Mouse (Mus musculus) left cerebral cortex, postnatal 25 days (tissue): Measurements from ENCODE around the gene Mapk3. TPM values are rescaled to one million over a fixed set of nuclear protein-coding genes. Genes with fewer than 3 reads are reported as not detected.
A peak's percentile ranks its signal among the peaks of the same experiment; 100 is the strongest.
"Not testable (repeated sequence)": the region's sequence is repeated elsewhere in the genome, so short reads cannot be mapped to it uniquely, and the experiment has no call there.

Experiments
- DNase-seq, 2 experiments: peaks; one replicate each; pipeline ENCODE4 v3.0.0; 2022; ENCODE audit warnings: low spot score in 2 of 2, mixed read lengths in 1 of 2
- intact Hi-C: fragments of 180-260 bp; cut with DNase I; formaldehyde crosslinking; loops from one replicate; pipeline ENCODE4 v1.15.1; 2025
- total RNA-seq, 2 experiments: library from RNA; stranded (reverse); gene quantifications; 2 replicates each; pipeline ENCODE4 v1.2.3; 2021

Gene Mapk3
- total RNA-seq, 2 experiments from 2014 or later = 148 to 165 TPM

DNA sequence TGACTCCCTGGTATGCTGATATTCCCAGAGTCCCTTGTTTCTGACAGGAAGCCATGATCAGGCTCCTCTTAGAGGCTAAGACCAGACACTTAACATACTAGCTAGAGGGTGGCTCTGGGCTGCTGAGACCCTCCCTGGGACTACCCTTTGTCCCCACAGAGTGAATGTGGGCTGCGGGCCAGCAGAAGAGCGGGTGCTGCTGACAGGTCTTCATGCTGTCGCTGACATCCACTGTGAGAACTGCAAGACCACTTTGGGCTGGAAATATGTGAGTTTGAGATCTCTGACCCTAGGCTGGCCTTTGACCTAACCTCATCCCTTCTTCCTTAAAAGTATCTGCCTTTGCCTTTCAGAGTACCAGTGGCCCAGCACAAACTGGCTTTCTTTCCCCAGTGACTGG is 18.7 kb downstream of the Mapk3 start:
- DNase-seq = no peak
- intact Hi-C loops = loop anchor here (5.0 to 10.0 kb wide), 2 partner anchors 76 to 213 kb away; partner anchors contain the start of gene Eif3c

DNA sequence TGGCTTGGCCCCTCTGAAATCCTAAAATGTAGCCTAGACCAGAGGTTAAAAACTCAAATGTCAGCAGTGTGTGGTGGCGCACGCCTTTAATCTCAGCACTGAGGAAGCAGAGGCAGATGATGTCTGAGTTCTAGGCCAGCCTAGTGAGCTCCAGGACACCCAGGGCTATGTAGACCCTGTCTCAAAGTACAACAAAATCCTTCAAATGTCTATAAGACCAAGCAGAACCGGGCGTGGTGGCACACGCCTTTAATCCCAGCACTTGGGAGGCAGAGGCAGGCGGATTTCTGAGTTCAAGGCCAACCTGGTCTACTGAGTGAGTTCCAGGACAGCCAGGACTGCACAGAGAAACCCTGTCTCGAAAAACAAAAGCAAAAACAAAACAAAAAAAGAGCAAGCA is 19.7 kb downstream of the Mapk3 start:
- intact Hi-C loops = loop anchor here (5.0 to 10.0 kb wide), 2 partner anchors 77 to 214 kb away; partner anchors contain the start of gene Eif3c
- DNase-seq = not testable (repeated sequence)

DNA sequence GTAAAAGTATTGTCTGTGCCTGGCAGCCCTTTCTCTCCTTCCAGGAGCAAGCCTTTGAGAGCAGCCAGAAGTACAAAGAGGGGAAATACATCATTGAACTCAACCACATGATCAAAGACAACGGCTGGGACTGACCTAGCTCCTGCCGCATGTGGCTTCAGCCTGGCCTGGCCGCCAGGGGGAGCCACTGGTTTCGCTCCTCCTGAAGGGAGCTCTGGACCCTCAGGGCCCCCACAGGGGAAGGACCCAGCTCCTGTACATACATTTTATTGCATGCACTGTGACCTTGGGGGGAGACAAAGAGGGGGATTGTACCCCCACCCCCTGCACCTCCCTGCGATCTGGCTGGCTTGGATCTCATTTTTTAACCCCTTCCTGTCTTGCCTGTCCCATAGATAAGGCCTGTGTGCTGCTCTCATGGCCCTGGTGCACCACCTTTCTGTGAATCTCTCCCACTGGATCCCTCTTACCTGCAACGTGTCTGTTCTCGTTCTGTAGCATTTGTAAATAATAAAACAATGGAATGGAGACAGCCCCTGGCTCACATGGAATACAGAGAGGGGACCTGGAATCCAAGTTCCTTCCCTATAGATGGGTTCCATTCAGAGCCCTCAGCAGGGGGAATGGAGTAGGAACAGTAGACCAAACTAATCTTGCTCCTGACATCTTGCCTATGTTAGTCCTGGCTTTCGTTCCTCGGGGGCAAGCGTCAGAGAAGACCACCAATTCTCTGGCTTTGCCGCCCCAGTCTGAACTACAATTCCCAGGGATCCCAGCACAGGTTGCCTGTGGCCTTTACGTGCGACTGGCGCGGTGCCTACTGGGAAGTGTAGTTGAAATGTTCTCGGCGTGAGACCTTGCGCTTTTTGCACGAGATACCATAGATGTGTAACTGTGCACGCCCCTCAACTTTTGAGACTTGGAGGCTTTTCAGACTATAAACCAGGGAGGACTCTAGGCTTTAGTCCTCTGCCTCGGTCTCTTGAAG is 20.9 kb downstream of the Mapk3 start:
- intact Hi-C loops = loop anchor here (5.0 to 10.0 kb wide), 2 partner anchors 78 to 215 kb away; partner anchors contain the start of gene Eif3c
- DNase-seq = peak; percentile 86 to 90

GRCm38 (mm10) chr7:126780971-126781635 is 21.7 kb downstream of the Mapk3 start, which contains the start of gene Tbx6:
Gene Tbx6, plus strand, starts transcription at chr7:126781483.
- intact Hi-C loops = no loop called here
- no peak for DNase-seq

- intact Hi-C loops = no loop called here
- DNase-seq = no peak
These were observed 22.4 kb downstream of the Mapk3 start for GRCm38 (mm10) chr7:126781661-126782370.

DNA sequence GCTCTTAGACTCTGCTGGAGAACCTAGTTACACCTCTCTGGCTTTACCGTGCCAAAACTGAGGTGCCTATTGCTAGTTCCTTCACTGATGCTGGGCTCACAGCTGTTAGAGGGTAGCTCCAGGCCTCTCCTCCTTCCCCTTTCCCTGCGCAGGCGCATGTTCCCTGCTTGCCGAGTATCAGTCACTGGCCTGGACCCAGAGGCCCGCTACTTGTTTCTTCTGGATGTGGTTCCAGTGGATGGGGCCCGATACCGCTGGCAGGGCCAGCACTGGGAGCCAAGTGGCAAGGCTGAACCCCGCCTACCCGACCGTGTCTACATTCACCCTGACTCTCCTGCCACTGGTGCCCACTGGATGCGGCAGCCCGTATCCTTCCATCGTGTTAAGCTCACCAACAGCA is 23.3 kb downstream of the Mapk3 start:
- intact Hi-C loops = no loop called here
- no peak for DNase-seq

DNA sequence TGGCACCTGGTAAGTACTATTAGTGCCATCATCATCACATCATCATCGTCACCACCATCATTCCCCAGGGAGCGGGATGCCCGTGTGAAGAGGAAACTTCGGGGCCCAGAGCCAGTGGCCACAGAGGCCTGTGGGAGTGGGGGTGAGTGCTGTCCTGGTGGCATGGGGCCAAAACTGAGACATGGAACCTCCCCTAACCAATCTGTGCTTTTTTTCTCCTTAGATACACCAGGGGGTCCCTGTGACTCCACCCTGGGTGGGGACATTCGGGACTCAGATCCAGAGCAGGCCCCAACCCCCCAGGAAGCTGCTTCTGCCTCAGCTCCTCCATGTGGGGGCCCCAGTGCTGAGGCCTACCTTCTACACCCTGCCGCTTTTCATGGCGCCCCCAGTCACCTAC is 25.1 kb downstream of the Mapk3 start:
- no peak for DNase-seq
- intact Hi-C loops = no loop called here

DNA sequence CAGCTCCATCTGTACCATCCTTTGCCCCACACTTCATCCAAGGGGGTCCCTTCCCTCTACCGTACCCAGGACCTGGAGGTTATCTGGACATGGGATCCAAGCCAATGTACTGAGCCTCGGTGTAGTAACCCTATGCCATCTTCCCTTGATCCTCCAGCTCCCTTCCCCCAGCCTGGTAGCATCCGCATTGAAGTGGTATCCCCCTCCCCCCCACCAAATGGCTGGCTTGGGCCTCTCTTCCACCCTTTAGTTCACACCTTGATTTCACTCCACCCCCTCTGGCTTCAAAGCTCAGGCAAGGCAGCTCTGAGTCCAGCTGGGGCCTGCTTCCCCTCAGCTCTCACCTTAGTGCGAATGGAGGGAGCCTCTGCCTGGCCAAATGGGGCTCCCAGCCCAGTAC is 25.7 kb downstream of the Mapk3 start:
- intact Hi-C loops = no loop called here
- DNase-seq = no peak

GRCm38 (mm10) chr7:126786142-126786541 is 26.7 kb downstream of the Mapk3 start:
- no peak for DNase-seq
- intact Hi-C loops = no loop called here

DNA sequence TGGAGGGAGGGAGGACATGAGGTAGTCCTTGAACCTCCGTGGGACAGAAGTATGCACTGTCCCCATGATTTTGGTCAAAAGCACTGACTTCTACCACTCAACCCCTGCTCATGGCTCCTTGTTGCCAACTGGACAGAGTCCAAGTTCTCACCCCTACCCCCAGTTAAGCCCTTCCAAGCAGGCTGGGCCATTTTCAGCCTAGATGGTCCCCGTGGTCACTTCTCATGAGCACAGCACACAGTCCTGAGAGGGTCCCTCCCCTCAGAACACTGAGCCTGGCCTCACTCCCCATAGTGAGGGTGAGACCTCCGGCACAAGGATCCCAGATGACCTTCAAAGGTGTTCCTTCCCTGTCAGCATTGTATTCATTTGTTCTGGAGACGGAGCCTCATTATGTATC is 29.7 kb downstream of the Mapk3 start:
- DNase-seq = no peak
- intact Hi-C loops = no loop called here

DNA sequence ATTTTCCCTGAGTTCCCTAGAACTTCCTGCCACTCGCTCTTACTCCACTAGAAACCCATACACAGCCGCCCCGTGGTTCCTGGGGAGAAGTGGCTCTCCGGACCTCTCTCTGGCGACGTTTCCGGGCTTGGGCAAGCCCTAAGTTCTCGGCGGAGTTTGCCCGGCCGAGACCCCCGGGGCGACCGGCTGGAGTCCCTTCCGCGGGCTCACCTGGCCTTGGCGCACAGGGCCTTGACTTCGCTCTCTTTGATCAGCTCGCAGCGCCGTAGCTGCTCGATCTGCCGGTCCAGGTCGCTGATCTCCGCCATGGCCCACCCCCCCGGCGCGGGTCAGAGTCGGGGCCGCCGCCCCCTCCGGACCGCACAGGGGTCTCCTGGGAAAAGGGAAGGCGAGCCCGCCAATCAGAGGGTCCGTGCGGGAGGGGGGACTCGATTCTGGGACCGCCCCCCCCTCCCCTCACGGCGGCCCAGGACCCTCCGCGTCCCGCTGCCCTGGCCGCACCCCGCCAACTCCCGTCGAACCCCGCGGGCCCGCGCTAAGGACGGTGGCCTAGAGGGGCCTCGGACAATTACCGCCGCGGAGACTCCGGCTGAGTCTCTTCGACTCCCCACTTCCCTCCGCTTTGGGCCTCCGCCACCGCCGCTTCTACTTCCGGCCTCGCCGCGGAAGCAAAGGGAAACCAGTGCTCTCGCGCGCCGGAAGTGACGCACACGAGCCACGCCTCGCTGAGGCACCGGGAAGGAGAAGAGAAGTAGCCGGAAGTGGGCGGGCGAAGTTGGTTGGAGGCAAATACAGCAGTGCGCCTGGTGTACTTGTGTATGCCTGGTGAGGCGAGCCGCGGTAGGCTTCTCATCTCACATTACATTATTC is 32.7 kb downstream of the Mapk3 start, which contains the start of gene Ppp4c:
Gene Ppp4c (minus strand): TSS at position 646 of the 870 bp plus-strand sequence.
- peak; percentile 97 to 98 for DNase-seq
- intact Hi-C loops = no loop called here

DNA sequence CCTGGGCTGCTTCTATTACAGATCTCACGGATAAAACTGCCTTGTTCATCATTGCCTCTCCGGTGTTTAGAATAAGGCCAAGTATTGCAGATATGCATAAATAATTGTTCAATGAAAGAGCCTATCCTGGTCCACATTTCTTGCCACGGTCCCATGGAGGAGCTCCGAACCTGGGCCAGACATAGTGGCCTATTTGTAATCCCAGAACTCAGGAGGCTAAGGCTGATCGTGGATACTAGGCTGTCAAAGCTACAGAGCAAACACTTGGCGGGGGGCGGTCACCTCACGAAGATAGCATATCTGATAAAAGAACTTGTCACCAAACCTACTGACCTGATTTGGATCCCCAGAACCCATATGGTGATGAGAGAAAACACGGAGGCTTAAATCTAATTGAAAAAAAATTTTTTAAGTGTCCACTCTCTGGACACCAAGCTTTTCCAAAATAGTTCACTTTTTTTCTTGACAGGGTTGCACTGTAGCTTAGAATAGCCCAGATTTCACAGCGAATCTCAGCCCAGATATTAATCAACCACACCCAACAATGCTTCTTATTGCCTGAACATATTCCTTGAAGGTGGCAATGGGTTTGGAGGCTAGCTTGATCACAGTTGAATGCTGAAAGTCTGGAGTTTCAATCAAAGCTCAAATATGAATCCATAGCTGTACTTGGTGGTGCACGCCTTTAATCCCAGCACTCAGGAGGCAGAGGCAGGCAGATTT is 33.5 kb downstream of the Mapk3 start:
- intact Hi-C loops = no loop called here
- DNase-seq = no peak

DNA sequence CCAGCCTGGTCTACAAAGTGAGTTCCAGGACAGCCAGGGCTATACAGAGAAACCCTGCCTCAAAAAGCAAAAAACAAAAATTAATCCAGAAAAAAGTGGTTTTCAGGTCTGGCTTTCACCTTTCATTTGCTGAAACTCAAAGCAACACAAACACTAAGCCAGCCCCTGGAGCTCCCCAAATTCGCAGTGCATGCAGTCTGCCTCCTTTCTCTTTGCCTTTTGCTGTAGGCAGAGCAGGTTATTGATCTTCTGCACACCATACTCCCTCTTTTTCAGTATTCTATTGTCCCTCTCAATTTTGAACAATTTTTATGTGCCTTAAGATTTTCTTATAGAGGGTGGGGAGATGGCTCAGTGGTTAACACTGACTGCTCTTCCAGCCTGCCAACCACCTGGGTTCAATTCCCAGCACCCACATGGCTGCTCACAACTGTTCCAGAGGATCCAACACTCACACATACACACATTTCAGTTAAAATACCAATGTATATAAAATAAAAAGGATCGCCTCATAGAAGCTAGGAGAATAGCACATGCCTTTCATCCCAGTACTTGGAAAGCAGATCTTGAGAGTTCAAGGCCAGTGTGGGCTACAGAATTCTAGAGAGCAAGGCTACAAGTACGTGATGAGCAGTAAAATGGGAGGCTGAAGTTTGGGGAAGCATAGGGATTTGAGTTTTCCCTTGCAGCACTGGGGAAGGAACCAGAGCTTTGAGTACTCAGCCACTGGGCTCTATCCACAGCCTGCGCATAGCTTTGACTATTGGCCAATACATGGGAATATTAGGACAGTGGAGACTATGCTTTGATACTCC is 34.3 kb downstream of the Mapk3 start:
- no peak for DNase-seq
- intact Hi-C loops = no loop called here

DNA sequence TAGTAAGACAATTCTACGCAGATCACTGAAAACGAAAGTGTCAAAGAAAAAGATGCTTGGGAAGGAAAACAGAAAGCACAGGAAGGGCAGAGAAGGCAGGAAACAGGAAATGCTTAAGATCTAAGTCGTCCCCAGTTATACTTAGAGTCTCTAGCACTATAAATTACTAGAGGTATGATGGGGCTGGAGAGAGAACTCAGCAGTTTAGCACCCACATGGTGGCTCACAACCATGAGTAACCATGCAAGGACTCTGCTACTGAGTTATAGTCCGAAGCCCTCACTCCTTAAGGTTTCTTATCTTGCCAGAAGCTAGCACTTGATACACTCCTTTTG is 34.8 kb downstream of the Mapk3 start:
- intact Hi-C loops = no loop called here

DNA sequence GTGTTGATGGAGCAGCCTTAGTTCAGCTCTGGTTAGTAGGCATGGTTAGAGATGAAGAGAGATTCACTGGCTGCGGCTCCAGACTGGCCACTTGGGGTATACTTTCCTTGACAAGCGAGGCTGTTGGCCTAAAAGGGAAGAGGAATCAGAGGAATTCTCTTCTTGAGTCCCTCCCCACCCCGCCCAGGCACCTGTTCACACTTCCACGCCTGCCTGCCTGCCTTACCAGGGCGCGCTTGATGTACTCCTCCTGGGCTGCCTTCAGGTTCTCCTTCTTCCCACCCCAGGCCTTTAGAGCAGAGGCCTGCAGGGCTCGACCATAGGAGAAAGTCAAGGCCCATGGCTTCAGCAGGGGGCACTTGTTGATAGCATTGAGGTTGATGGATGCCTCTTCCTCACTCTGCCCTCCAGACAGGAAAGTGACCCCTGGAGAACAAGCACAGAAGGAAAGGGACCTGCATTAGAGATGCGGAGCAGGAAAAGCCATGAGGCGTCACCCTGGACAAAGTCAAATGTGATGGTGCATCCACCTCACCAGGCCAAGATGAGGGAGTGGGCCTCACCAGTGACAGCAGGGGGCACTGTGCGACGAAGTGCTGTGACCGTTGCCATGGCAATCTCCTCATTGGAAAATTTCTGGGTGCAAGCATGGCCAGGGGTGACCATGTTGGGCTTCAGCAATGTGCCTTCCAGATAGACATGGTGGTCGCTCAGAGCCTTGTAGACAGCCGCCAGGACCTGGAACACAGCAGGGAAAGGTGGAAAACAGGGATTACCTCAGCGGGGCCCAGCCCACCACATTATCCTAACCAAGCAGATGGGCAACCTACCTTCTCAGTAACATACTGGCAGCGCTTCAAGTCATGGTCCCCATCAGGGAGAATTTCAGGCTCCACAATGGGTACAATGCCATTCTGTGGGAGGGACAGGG is 36.3 kb downstream of the Mapk3 start:
- peak in 1 of 2 experiments; percentile 29 for DNase-seq
- intact Hi-C loops = loop anchor here (5.0 kb wide), 1 partner anchor 293 kb away; the partner anchor contains the start of gene Atxn2l

More for the DNA sequence above, 34.8 kb downstream of the Mapk3 start:
- no peak for DNase-seq

DNA sequence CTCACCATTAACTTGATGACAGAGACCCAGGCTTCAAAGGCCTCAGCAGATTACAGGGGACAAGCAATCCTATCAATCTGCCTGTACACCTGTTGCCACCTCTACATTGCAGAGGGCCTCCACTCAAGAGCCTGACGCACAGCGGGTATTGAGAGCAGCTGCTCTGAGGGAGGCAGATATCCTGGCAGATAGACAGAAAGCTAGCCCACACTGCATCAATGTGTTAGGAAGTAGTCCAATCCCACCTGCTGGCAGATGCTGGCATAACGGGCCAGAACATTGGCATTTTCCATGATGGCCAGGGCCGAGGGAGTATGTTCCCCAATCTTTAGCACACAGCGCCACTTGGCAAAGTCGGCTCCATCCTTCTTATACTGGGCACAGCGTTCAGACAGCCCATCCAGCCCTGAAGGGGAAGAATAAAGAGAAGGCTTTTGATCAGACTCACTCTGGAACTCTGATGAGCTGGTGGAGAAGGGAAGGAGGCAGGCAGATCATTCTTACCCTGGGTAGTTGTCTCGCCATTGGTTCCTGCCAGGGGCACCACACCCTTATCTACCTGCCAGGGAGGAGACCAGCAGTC is 37.0 kb downstream of the Mapk3 start:
- DNase-seq = peak; percentile 37 to 73

More for the DNA sequence above, 37.0 kb downstream of the Mapk3 start:
- intact Hi-C loops = loop anchor here (5.0 kb wide), 1 partner anchor 294 kb away; the partner anchor contains the start of gene Atxn2l
